Mouse (Mus musculus): ENCODE data around the gene Fignl1. TPM values are rescaled to one million over a fixed set of nuclear protein-coding genes. Genes with fewer than 3 reads are reported as not detected.
A peak's percentile ranks its signal among the peaks of the same experiment; 100 is the strongest.

Fignl1 gene
- polyA plus RNA-seq (2014; fragmentation: Nextera tagmentation; extraction: Ambion mirVana), result 66.4 and 73.5 TPM in 2 replicates

DNA sequence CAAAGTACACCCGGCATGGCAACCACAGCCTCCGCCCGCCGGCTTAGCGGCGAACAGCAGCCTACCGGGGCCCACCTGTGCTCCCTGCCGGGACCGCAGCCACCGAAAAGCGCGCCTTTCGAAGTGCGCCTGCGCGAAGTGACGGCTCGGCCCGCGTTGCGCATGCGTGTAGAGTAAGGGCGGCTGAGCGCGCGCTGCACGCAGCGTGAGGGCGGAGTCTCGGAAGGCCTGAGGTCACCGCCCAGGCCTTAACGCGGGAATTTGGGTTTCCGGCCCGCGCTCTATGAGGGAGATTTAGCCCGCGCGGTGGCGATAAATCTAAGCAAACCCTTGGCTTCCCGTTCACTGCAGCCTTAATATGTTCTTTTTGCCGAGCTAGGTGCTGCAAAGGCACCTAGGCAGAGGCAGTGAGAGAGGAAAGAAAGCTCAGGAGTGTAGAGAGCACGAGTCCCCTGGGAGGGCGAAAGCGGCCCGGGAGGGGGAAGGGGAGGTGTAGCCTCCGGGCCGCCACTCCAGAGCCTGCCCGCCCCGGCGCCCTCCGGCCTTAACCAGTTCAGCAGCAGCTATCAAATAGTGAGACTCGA lies at the start of gene Fignl1:
Gene Fignl1 (minus strand): TSS at position 143 of the 584 bp plus-strand sequence.
- H3K4me2 ChIP-seq (replicated peaks; ENCODE audit: low read depth, low read length), result peak within 1 kb of the TSS; percentile 43
- H3K4me3 ChIP-seq (ENCODE audit: low read depth, low read length), result peak within 1 kb of the TSS; percentile 60
- under 1% methylated on average over 53 of the region's 53 CpGs for WGBS
- H3K36me3 ChIP-seq (ENCODE audit: control insufficient read depth, insufficient read depth, low read length), result no peaks in the 10 kb centered on the region
- H3K27ac ChIP-seq (ENCODE audit: low read depth, low read length), result peak within 1 kb of the TSS; percentile 95
- no peaks in the 10 kb centered on the region for H3K27me3 ChIP-seq (ENCODE audit: control insufficient read depth, insufficient read depth, low read length)
- H3K9me3 ChIP-seq (ENCODE audit: control insufficient read depth, low read length), result no peaks in the 10 kb centered on the region
- ATAC-seq (ENCODE audit: low FRiP score) (peak; percentile 96), DNase-seq (ENCODE audit: low spot score) (peak; percentile 99)
- H3K9ac ChIP-seq (ENCODE audit: low read depth, low read length), result peak within 1 kb of the TSS; percentile 84
- no peaks in the 10 kb centered on the region; the same call in 1 of the 2 replicates for H3K4me1 ChIP-seq (replicated peaks; ENCODE audit: control insufficient read depth, insufficient read depth, low read length)

DNA sequence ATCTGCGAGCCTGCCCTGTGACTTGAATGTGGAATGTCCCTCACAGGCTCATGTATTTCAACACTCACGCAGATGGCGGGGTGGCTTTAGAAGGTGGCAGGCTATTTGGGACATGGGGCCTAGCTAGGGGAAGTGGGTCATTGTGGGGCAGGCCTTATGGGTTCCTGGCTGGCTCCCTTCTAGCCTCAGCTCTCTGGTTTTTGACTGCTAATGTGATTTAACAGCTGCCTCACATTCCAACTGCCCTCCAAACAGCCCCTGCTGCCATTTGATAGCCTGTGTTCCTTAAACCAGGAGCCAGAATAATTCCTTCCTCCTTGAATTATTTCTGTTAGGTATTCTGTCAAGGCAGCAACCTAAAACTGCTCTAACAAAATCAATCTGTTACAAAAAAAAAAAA lies 48.2 kb upstream of the Fignl1 start:
- Histone ChIP-seq H3K4me1 (replicated peaks; ENCODE audit: control insufficient read depth, insufficient read depth, low read length) (peaks cover 7% of the 10 kb centered on the region; the same call in 1 of the 2 replicates), H3K4me2 (replicated peaks; ENCODE audit: low read depth, low read length) (no peak overlapping the region), H3K4me3 (ENCODE audit: low read depth, low read length) (no peak overlapping the region), H3K27ac (ENCODE audit: low read depth, low read length) (no peak overlapping the region), H3K9ac (ENCODE audit: low read depth, low read length) (no peak overlapping the region), H3K9me3 (ENCODE audit: control insufficient read depth, low read length) (no peaks in the 10 kb centered on the region), H3K36me3 (ENCODE audit: control insufficient read depth, insufficient read depth, low read length) (no peaks in the 10 kb centered on the region), H3K27me3 (ENCODE audit: control insufficient read depth, insufficient read depth, low read length) (no peaks in the 10 kb centered on the region)
- ATAC-seq (ENCODE audit: low FRiP score) (no peak), DNase-seq (ENCODE audit: low spot score) (no peak)
- WGBS, result 85% methylated on average over 3 of the region's 3 CpGs

DNA sequence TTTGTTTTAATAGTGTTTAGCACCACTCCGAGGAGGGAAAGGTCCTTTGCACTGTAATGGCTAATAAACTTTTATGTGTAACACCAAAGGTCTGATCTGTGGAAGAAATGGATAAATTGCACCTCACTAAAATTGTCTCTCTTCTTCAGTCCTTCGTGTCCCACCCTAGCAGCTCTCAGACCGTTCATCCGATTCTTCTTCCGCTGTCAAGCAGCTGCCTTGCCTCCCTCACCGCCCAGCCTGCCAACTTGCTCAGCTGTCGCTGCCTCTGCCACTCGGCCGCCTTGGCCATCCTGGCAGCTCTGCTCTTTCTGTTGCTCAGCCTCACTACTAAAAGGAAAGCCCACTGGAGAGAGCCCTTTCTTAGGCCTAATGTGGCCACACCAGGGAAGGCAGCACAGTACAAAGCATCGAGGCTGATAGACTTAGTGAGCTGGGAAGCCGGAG lies 46.9 kb upstream of the Fignl1 start:
- no peak for DNase-seq (ENCODE audit: low spot score)
- Histone ChIP-seq H3K4me1 (replicated peaks; ENCODE audit: control insufficient read depth, insufficient read depth, low read length) (peaks cover 7% of the 10 kb centered on the region; the same call in 1 of the 2 replicates), H3K9me3 (ENCODE audit: control insufficient read depth, low read length) (no peaks in the 10 kb centered on the region), H3K9ac (ENCODE audit: low read depth, low read length) (peak overlapping the region; percentile 27; the same call in 1 of the 2 replicates), H3K36me3 (ENCODE audit: control insufficient read depth, insufficient read depth, low read length) (no peaks in the 10 kb centered on the region), H3K4me3 (ENCODE audit: low read depth, low read length) (no peak overlapping the region), H3K4me2 (replicated peaks; ENCODE audit: low read depth, low read length) (no peak overlapping the region), H3K27me3 (ENCODE audit: control insufficient read depth, insufficient read depth, low read length) (no peaks in the 10 kb centered on the region), H3K27ac (ENCODE audit: low read depth, low read length) (peak overlapping the region; percentile 72)
- 39% methylated on average over 11 of the region's 11 CpGs for WGBS
- no peak for ATAC-seq (ENCODE audit: low FRiP score)

DNA sequence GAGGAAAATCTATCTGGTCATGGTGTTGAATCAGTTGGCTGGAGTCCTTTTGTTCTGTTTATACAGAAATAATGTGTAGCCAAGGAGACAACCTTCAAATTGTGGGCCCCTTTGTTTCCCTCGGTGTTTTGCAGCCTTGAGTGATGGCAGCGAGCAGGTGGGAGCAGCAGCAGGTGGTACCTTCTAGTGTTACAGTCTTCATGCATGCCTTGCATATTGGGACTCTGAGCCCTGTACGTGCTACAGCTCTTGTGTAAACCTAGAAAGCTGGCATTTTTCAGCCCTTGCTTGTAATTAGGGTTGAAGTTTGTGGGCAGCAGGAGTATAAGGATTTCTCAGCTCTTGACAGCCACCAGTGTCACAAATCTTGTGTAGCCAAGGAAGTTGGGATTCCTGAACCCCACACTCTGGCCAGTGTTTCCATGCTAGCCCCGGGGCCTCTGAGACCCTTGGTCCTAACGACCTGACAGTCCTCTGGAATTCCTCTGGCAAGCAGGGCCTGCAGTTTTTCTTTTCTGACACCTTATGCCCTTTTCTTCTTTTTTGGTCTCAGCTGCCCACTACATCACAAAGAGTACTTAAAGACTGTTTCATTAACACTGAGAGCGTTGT lies 46.4 kb upstream of the Fignl1 start:
- H3K27ac ChIP-seq (ENCODE audit: low read depth, low read length), result peak overlapping the region; percentile 72
- H3K9me3 ChIP-seq (ENCODE audit: control insufficient read depth, low read length), result no peaks in the 10 kb centered on the region
- no peak overlapping the region for H3K4me3 ChIP-seq (ENCODE audit: low read depth, low read length)
- peaks cover 11% of the 10 kb centered on the region; the same call in 1 of the 2 replicates for H3K4me1 ChIP-seq (replicated peaks; ENCODE audit: control insufficient read depth, insufficient read depth, low read length)
- H3K9ac ChIP-seq (ENCODE audit: low read depth, low read length), result no peak overlapping the region
- DNase-seq (ENCODE audit: low spot score) (peak; percentile 66), ATAC-seq (ENCODE audit: low FRiP score) (peak; percentile 79)
- WGBS, result 22% methylated on average over 6 of the region's 6 CpGs
- no peaks in the 10 kb centered on the region for H3K36me3 ChIP-seq (ENCODE audit: control insufficient read depth, insufficient read depth, low read length)
- H3K4me2 ChIP-seq (replicated peaks; ENCODE audit: low read depth, low read length), result no peak overlapping the region
- no peaks in the 10 kb centered on the region for H3K27me3 ChIP-seq (ENCODE audit: control insufficient read depth, insufficient read depth, low read length)

DNA sequence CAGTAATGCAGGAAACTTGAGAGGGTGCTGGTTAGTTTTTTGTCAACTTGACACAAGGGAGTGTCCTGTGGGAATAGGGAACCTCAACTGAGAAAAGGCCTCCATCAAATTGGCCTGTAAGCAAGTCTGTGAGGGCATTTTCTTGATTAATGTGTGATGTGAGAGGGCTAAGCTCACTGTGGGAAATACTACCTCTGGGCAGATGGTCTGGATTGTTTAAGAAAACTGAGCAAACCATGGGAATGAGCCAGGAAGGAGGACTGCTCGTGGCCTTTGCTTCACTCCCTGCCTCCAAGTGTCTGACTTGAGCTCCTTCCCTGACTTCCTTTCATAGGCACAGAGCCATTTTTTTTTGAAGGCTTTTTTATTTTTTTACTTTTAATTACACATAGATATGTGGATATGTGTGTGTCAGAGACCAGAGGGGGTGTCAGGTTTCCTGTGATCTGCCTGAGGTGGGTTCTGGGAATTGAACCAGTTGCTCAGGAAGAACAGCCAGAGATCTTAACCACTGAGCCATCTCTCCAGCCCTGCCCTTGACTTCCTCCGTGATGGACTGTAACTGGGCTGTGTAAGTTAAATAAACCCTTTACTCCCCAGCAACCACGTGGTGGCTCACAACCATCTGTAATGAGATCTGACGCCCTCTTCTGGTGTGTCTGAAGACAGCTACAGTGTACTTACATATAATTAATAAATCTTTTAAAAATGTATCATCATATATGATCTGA lies 45.1 kb upstream of the Fignl1 start:
- H3K27ac ChIP-seq (ENCODE audit: low read depth, low read length), result no peak overlapping the region

DNA sequence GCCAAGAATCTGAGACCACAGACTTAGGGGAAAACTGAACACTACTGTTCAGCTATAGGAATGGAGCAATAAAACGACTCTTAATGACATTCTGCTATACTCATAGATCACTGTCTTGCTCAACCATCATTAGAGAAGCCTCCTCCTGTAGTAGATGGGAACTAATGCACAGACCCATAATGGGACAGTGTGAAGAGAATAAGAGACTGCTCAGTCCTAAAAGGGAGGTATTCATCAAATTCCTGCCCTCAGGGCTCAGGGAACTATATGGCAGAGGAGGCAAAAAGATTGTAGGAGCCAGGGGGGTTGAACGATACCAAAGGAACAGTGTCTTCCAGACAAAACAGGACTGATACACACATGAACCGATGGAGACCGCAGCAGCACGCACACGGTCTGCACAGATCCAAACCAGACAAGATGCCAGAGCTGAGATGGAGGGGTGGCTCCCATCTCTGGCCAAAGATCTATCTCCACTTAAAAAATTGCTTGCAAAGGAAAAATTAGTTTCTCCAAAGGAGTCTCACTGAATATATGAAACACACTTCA lies 43.3 kb upstream of the Fignl1 start:
- Histone ChIP-seq H3K9ac (ENCODE audit: low read depth, low read length) (no peak overlapping the region), H3K4me3 (ENCODE audit: low read depth, low read length) (no peak overlapping the region), H3K9me3 (ENCODE audit: control insufficient read depth, low read length) (no peaks in the 10 kb centered on the region), H3K27ac (ENCODE audit: low read depth, low read length) (peak overlapping the region; percentile 47; the same call in 1 of the 2 replicates), H3K27me3 (ENCODE audit: control insufficient read depth, insufficient read depth, low read length) (no peaks in the 10 kb centered on the region), H3K4me1 (replicated peaks; ENCODE audit: control insufficient read depth, insufficient read depth, low read length) (peaks cover 11% of the 10 kb centered on the region; the same call in 1 of the 2 replicates), H3K36me3 (ENCODE audit: control insufficient read depth, insufficient read depth, low read length) (no peaks in the 10 kb centered on the region), H3K4me2 (replicated peaks; ENCODE audit: low read depth, low read length) (no peak overlapping the region)
- DNase-seq (ENCODE audit: low spot score) (no peak), ATAC-seq (ENCODE audit: low FRiP score) (no peak)
- WGBS, result 77% methylated on average over 6 of the region's 6 CpGs

More for the DNA sequence above, 45.1 kb upstream of the Fignl1 start:
- Histone ChIP-seq H3K4me3 (ENCODE audit: low read depth, low read length) (no peak overlapping the region), H3K4me1 (replicated peaks; ENCODE audit: control insufficient read depth, insufficient read depth, low read length) (peaks cover 11% of the 10 kb centered on the region; the same call in 1 of the 2 replicates), H3K36me3 (ENCODE audit: control insufficient read depth, insufficient read depth, low read length) (no peaks in the 10 kb centered on the region), H3K27me3 (ENCODE audit: control insufficient read depth, insufficient read depth, low read length) (no peaks in the 10 kb centered on the region), H3K9ac (ENCODE audit: low read depth, low read length) (no peak overlapping the region), H3K9me3 (ENCODE audit: control insufficient read depth, low read length) (no peaks in the 10 kb centered on the region), H3K4me2 (replicated peaks; ENCODE audit: low read depth, low read length) (no peak overlapping the region)
- DNase-seq (ENCODE audit: low spot score) (no peak), ATAC-seq (ENCODE audit: low FRiP score) (no peak)
- 58% methylated on average over 4 of the region's 4 CpGs for WGBS

DNA sequence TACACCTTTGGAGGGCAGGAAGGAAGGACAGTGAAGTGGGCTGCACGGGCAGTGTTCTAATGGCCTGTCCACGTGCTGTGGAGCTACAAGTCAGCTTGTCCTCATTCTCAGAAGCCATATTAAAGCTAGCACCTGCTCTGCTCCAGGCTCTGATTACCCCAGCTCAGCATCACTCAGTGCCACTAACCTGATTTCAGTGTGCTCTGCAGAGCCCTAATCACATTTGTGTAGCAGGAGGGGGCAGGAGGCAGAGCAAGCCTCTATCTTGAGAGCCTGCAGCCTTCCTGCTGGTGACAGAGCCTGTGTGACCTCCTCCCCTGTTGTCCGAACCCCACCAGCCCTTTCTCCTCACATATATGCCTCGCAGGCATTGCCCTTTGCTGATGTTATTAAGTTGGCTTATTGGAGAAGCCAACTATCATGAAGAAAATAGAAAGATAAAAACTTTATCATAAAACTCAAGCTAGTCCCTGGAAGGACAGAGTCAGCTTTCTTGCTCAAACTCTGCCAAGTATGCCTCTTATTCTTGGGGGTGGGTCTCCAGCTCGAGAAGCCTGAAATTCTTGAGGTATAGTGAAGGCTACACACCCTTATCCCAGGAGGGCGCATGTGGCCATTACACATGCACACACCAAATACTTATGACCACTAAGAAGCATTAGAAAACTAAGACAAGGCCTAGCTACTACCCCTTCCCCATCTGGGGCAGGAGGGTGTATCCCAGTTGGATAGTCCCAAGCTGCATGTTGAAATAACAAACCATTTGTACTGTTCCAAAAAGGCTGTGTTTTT lies 41.9 kb upstream of the Fignl1 start:
- Histone ChIP-seq H3K4me2 (replicated peaks; ENCODE audit: low read depth, low read length) (no peak overlapping the region), H3K27me3 (ENCODE audit: control insufficient read depth, insufficient read depth, low read length) (no peaks in the 10 kb centered on the region), H3K9ac (ENCODE audit: low read depth, low read length) (no peak overlapping the region), H3K9me3 (ENCODE audit: control insufficient read depth, low read length) (no peaks in the 10 kb centered on the region), H3K4me3 (ENCODE audit: low read depth, low read length) (no peak overlapping the region), H3K36me3 (ENCODE audit: control insufficient read depth, insufficient read depth, low read length) (no peaks in the 10 kb centered on the region), H3K4me1 (replicated peaks; ENCODE audit: control insufficient read depth, insufficient read depth, low read length) (peaks cover 9% of the 10 kb centered on the region; the same call in 1 of the 2 replicates), H3K27ac (ENCODE audit: low read depth, low read length) (peak overlapping the region; percentile 40)
- peak; percentile 52; the same call in 1 of the 2 replicates for ATAC-seq (ENCODE audit: low FRiP score)
- no peak for DNase-seq (ENCODE audit: low spot score)
- 59% methylated on average over 6 of the region's 6 CpGs for WGBS

All from hindbrain, embryonic 11.5 days (tissue).